Mouse (Mus musculus) layer of hippocampus, adult 18-20 months (tissue): Measurements from ENCODE around the gene Zcchc9. TPM values are rescaled to one million over a fixed set of nuclear protein-coding genes. Genes with fewer than 3 reads are reported as not detected.
"Not testable (repeated sequence)": the region's sequence is repeated elsewhere in the genome, so short reads cannot be mapped to it uniquely, and the experiment has no call there.

Experiments used
- DNase-seq, 2 experiments: peaks; one replicate each; pipeline ENCODE4 v3.0.0; 2022; ENCODE audit warnings: low spot score in 2 of 2
- microRNA-seq, 2 experiments: library from miRNA; unstranded; fragments of <30 nt; microRNA quantifications; one replicate each; pipeline ENCODE4 v1.2.0; 2021
- total RNA-seq, 2 experiments: library from RNA; stranded (reverse); gene quantifications; 2 replicates each; pipeline ENCODE4 v1.2.3; 2021

Gene Zcchc9
- total RNA-seq, 2 experiments from 2014 or later, result 12.5 to 15.0 TPM

DNA sequence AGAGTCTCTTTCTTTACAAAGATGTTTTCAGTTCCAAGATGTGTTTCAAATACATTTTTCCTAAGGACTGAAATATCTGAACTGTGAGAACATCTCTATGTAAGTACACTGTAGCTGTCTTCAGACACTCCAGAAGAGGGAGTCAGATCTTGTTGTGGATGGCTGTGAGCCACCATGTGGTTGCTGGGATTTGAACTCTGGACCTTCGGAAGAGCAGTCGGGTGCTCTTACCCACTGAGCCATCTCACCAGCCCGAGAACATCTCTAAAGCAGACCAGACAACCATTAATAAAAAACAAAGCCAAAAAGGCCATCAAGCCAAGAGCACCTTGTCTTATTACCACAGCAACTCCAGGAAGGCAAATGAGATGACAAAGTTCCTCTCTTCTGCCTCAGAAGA is 43.9 kb downstream of the Zcchc9 start:
- DNase-seq, result not testable (repeated sequence)

DNA sequence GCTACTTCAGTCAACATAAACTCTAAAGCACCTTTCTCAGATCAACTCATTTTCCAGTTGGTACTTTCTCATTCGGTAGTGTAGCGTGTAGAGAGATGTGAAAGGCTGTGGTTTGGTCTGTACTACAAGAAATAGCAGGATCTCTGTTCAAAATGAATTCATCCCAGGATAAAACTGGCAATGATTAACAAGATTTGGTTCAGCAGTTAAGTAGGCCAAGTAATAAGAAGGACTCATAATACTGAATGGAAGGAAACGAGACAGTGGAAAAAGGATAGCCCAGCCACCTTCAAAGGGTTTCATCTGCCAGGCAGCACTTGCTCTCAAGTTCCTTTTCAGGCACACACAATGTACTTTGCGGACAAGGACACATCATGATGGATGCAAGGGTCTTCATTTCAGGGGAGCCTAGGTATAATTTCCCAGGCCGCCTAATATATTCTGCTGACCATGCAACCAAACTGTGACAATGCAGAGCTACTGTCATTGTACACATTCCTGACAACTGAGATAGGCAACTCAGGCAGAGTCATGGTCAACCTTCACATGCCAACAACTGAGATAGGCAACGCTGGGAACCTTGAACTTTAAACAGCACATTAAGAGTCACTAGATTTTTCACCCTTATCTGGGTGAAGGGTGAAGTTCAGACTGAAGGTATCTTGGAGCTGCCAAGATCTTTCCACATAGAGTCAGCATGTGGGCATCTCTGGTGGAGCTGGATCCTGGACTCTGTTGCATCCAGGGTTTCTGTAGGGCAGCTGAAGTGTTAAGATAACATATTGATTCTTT is 45.7 kb downstream of the Zcchc9 start:
- no peak for DNase-seq

- DNase-seq, result no peak
Measured at GRCm38 (mm10) chr13:91760302-91761050, 47.0 kb downstream of the Zcchc9 start.

DNA sequence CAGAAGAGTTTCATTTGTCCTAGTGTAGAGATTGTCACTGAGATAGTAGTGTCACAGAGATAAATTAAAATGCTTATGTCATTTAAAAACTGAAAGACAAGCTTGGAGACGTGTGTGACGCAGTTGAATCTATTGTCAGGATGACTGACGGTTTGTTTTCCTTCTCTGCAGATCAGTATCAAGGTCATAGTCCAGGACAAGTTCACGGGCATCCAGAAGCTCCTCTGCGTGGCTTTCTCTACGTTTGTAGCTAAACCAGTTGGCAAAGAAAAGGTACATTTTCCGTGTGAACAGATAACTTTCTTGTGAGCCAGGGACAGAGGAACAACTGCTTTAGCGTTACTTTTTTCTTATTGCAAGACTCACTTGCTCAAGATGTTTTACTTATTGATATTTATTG is 47.7 kb downstream of the Zcchc9 start:
- no peak for DNase-seq

DNA sequence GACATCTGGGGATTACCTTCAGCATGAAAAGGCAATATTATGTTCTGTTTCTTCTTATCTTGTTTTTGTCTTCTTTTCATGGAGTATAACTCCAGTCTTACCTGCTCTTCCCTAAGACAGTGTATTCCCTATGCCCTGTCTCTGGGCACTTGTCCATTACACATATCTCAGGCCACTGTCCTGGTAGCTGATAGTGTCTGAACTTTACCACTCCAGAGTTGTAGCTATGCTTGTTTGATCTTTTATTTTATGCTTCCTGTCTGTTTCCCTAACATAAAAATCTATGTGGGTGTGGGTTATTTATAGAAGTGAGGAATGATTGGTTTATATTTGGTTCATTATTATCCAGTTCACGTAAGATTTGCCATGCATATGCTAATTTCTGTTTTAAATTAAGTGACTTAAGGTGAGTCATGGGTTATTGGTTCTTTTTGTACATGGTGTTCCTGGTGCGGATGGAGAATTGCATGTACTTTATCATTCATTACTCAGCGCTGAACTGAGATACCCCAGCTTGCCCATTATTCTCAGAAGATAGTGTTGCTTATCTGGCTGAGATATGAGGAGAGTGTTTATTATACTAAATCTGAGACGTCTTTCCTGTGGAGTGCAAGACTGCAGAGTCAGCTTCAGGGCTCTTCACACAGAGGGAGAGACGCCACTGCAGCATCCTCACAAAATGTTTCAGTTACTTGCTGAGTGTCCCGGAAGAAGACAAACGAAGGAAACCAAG is 49.0 kb downstream of the Zcchc9 start:
- DNase-seq, result no peak

DNA sequence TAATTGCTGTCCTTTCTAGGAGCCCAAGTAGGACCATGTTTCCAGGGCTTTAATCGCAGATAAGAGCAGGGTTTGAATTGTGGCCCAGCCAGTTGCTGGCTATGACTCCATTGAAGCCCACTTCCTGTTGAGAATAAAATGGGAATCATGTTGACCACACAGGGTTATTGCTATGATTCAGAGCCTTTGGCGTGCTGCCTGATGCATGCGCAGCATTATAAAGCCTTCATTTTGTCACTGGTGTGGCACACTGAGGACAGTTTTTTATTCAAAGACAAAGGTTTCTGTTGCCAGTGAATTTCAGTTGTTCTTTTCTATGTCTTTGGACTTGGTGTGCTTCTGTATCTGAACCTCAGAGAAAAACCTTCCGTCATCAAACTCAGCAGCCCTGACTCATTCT is 51.3 kb downstream of the Zcchc9 start:
- DNase-seq, result no peak

DNA sequence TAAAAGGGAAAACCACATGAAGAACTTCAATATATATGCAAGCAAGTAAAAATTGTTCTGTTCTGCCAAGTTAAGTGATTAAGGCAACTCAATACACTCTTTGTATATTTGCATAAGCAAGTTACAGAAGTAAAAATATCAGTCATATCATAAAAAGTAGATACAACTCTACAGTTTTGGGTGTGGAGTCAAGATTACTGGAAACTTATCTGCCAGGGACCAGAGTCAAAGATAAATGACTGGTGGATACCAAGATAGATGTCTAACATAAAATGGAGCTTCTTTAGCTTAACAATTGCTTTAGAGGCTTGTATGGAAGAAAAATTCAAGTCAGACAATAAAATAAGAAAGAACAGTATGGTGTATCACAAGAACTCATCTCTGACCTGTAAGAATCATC is 52.7 kb downstream of the Zcchc9 start:
- DNase-seq, result no peak

DNA sequence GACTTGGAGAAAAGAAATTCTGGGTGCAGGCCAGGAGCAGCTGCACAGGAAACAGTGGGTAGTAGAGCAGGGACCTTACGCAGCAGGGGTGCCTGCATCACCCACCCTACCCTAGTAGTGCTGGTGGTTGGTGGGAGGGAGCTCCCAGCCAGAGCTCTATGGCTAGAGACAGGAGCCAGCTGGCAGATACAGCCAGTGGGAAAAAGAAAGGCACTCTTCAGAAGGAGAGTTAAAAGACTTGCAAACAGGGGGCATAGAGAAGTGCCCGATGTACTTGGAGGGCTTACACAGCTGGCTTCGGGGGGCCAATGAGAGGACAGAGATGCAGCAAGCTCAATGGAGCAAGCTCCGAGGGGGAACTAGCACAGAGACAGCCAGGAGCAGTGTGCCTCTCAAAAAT is 53.8 kb downstream of the Zcchc9 start:
- DNase-seq, result no peak

GRCm38 (mm10) chr13:91749981-91750380 is 57.5 kb downstream of the Zcchc9 start:
- DNase-seq, result no peak

- DNase-seq, result no peak
Measured at GRCm38 (mm10) chr13:91748401-91748800, 59.1 kb downstream of the Zcchc9 start.

Small RNA genes lying within 50 kb of the gene (microRNA-seq; reads per million reads assigned to microRNA genes)
- 0 reads per million in 2 experiments for gene Gm27656

Other genes with a start within 250 kb of the Zcchc9 start
- 1 to 10 TPM in 1 of 2 experiments, under 1 TPM in 1; 0.42 to 1.1 TPM for gene Acot12, start 66.2 kb downstream of the Zcchc9 start, total RNA-seq
- under 1 TPM in 1 of 2 experiments, not detected in 1; 0.58 TPM for gene Ckmt2, start 69.2 kb upstream of the Zcchc9 start, total RNA-seq